Mouse (Mus musculus) adrenal gland, postnatal 25 days (tissue): ENCODE results near the gene Lrrc27. TPM values are rescaled to one million over a fixed set of nuclear protein-coding genes. Genes with fewer than 3 reads are reported as not detected.

Experiments
- DNase-seq: peaks from one replicate; pipeline ENCODE4 v3.0.0; 2021; ENCODE audit warnings: mixed read lengths
- total RNA-seq: library from RNA; stranded (reverse); gene quantifications from 2 replicates; pipeline ENCODE4 v1.2.3, GENCODE M21; 2021

Lrrc27 gene
- total RNA-seq, 1 experiment from 2014 or later = 6.3 TPM

DNA sequence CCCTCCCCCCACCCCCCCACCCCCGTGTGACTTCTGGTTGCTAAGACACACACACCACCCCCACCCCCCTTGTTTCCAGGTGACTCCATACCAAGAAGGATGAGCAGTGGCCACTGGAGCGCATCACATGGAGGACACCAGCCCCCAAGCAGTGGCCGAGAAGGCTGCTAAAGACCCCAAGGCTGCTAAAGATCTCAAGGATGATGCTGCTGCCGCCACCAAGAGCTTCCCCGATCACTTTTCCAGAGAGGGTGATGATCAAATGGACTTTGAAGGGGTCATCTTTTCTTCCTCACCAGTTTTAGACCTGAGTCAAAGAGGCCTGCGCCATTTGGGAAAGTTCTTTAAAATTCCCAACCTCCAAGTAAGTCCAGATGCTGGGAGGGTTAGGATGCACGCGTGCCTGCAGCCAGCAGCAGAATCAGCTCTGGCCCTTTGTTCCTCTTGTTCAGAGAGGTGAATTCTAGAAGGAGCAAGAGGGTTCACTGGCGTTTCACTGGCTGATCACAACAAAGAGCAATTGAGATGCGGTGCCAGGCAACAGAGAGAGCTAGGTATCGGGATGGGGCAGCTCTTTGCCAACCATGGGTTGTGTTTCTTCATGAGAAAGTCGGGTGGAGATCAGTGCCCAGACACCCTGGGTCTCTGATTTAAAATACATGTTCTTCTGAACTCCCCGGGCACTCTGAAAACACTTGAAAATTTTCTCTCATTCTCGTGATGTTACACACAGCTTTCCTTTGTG lies 2.0 kb downstream of the Lrrc27 start:
- no peak for DNase-seq

DNA sequence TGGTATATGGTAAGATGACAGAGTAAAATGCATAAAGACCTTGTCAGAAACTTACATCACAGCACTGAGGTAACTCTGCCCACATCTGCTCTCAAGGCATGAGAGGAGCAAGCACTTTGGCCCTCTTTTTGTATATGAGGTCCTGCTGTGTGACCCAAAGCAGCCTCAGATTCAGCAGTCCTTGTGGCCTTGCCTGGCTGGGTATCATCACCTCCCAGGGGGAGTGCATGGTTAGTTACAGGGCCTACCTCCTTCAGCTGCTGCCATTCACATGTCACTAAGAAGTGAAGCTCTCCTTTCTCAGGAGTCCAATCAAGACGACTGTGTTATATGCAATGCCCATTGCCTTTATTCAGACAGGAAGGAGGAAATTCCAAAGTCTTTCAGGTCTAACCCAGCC lies 2.7 kb downstream of the Lrrc27 start:
- no peak for DNase-seq

DNA sequence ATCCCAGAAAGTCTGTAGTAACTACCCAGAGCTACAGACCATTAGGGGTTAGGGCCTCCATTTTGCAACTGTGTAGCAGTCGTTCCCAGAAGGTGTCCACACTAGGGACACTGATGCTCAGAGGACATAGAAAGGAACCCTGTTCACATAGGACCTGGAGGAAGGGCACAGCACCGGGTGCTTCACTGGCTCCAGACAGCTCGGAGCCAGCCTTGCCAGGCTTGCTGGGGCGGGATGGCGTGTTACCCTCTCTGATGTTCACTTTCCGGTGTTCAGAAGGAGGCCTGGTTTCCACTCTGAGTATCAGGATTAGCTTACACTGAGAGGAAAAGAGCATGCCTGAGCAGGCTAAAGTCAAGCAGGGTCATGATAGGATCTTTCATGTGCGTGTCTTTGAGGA lies 3.2 kb downstream of the Lrrc27 start:
- DNase-seq = no peak

DNA sequence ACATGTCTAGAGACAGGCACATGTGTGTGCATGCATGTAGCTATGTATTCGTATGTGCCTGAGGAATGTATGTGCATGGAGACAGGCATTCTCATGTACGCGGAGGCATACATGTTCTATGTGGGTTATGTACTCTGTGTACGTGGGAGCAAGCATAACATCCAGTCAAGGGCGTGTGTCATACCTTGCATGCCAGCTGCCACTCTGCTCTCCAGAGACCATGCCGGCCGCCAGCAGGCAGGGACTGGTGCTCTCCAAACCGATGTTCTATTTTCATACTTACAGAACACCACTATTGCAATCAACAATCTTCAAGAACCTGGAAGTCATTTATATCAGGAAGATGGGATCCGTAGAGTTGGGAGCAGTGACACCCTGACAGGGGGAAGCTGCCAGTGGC lies 3.7 kb downstream of the Lrrc27 start:
- DNase-seq = no peak

DNA sequence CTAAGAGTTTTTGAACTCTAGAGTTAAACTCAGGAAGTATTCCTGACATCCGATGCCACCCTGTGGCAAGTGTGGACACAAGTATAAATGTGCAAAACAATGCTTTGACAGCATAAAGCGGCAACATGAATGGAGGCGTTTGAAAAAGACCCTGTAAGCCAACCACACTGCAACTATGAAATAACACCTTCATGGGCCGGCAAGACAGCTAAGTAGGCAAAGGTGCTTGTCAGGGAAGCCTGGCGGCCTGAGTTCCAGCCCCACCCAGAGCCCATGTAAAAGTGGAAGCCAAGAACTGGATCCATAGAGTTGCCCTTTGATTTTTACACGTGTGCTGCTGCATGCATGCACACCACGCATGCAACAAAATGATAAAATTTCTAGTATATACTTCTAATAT lies 4.3 kb downstream of the Lrrc27 start:
- DNase-seq = no peak

DNA sequence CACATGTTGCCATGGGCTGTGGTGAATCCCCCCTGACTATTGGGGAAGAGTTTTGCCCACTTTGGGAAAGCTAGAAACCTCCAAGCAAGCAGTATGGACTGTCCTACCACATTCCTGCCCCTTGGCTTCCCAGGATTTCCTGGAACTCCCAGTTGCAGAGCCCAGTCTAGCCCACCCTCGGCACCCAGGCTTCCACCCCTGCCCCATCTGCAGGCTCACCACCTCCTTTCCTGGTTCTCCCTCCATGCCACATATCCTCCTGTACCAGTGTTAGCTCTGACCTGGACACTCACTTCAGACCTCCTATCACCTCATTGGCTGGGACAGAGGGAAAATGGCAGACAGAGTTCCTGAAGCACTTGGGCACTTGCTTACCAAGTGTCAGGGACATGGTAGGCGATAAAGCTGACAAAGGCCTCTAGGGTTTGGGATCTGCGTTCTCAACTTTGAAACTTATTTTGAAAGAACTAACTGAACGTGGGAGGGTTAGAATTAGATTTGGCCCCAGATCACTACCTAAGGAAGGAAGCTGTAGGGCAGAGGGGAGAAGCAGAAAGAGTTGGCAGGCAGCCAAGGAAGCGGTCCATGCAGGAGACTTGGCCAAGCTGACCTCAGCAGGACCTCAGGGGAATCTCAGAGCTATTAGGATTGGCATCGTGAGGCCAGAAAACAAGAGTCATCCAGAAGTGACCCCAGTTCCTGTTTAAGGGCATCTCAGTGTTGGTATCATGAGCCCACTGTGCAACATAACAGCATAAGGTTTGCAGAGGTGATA lies 6.0 kb downstream of the Lrrc27 start:
- DNase-seq = peak; percentile 65

DNA sequence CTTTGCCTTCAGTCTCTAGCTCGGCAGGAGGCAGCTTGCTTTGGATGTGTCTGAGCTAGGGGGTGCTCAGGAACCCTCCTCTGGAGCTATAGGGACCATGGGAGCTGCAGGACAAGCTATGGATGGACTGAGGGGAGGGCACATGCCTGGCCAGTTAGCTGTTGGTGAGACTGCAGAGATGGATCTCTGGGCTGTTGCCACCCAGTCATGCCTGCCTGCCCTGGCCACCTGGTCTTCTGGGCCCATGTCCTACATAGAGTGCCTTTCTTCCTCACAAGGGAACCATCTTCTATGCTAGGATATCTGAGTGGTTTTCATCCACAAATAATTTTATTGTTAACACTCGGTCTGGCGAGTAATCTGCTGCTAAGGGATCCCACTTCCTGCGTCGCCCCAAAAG lies 6.7 kb downstream of the Lrrc27 start:
- DNase-seq = no peak

DNA sequence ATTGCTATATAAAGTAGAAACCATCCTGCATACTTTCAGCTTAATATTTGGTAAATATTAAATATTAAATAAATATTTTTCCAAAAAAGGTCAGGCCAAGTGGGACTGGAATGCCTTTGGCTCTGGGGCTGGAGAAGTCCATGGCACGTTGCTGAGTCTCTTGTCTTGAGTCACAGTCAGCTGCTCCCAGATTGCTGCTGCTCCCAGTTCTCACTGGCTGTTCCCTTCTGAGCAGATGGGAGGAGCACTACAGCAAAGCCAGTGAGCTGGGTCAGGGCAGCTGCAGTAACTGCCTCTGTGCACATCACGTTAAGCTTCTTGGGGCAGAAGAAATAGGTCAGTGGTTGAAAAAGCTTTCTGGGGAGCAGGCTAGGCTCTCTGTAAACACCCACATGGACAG lies 7.5 kb downstream of the Lrrc27 start:
- no peak for DNase-seq

DNA sequence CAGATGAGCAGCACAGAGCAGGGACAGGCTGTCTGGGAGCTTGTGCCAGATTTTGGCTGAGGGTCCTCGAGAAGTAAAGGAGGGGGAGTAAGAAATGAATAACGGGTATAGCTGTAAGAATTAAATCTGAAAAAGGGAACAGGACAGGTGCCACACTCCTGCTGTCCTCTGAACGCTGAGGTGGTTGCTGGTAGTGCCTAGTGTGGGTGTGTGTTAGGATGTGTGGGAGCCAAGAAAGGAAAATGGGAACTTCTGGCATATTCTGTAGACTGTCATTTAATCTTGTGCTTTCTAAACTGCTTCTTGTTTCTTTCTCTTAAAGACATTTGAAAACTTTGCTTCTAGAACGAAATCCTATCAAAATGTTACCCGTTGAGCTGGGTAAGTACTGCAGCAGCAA lies 8.3 kb downstream of the Lrrc27 start:
- DNase-seq = no peak

DNA sequence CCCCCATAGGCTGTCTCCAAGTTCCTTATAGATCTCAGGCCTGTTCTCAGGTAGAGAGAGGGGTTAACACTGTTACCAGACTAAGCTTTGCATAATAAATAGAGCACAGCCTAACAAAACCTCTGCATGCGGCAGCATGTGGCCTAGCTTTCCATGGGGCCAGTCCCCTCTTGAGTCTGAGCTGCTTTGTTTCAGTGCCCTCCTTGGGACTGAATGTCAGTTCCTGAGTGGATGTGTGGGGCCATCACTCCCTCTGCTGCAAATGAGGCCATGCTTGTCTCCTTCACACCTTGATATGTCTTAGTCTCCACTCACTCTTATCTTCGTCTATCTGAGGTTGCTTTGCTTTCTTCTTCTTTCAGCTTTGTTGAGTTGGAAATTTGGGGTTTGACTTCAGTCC lies 9.1 kb downstream of the Lrrc27 start:
- no peak for DNase-seq

DNA sequence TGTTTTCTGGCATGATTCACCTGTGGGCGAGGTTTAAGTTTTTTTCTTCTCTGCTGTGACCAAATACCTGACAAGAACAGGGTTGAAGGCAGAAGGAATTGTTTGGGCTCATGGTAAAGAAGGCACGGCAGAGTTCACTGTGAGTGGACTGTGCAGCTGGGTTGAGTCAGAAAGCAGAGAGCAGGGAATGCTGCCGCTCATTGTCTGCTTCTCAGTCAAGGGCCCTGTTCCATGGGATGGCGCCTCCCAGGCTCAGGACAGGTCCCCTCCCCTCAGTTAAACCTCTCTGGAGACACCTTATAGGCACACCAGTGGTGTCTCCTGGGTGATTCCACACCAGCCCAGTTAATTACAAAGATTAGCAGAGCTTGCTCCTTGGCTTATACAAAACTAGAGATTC lies 9.6 kb downstream of the Lrrc27 start:
- no peak for DNase-seq

DNA sequence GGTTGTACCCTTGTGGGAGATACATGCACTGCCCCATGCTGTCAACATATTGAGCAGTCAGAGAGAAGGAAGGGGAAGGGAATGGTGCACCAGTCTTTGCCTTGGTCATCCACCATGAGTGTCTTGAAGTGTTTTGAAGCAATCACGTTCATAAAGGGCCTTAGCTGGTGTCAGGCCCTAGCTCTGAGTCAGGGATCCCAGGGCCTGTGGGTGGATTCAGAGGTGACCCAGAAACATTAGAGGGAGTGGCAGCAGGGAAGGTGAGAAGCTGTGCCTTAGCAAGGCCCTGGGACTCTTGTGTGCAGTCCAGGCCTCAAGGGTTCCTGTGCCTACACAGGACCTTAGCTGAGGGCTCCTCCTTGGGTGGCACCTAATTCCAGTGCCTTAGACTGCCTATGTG lies 11.3 kb downstream of the Lrrc27 start:
- no peak for DNase-seq

DNA sequence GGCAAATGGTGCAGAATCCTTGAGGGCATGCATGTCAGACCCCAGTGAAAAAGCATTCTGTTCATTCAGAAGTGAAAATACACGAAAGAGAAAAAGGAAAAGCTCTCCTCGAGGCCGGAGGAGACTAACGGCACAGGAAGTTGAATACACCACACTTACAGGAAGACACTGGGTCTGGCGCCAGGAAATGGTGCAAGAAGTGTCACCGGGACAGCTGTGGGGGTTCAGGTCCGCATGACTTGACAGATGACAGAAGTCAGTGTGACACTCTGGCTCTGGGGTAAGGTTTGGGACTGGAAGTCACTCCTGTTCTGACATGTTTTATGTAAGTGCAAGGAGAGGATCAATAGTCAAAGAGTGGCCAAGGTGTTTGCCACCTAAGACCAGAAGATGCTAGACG lies 11.9 kb downstream of the Lrrc27 start:
- DNase-seq = no peak

DNA sequence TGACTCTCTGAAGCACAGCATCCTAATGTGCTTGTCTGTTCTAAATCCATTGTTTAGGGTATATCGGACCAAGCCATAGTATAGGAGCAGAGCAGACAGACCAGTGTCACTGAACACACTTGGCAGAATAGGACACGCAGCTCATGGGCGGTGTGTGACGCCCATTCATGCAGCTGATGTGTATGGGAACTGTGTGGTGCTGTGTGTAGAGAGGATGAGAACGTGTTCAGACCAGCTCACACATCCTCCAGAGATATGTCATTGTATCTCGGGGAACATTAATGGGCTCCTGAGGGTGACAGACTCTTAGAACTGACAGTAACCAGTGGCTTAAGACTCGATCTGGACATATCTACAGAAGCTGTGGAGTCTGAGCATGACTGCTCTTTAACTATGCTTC lies 13.6 kb downstream of the Lrrc27 start:
- no peak for DNase-seq

DNA sequence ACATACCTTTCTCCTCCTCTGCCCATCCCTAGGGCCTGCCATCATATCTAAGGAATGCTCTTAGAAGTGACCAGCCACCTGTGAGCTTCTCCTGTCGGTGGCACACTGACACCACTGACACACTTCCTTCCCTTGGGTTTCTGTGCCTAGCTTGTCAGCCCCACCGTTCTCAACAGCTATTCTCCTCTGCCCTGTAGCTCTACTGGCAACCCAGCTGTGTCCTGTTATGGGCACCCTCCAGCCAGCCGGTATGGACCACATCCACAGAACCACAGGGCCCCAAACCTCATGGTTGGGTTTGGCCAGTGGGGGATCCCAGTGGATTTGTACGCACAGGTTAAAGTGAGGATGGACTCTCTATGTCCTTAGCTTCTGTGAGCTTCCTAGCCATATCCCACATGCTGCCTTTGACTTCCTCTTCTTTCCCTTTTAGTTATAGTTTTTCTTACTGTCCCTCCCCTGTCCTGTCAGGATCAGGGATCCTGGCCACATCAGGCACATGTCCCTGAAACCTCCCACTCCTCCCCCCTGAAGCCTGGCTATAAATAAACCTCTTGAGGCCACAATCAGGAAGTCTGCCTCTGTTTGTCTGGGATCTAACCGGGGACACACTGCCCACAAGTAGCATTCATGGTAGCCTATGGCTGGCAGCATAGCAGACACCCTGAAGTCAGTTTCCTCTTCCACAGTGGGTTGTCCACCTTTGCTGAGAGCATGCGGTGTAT lies 15.8 kb downstream of the Lrrc27 start:
- no peak for DNase-seq

DNA sequence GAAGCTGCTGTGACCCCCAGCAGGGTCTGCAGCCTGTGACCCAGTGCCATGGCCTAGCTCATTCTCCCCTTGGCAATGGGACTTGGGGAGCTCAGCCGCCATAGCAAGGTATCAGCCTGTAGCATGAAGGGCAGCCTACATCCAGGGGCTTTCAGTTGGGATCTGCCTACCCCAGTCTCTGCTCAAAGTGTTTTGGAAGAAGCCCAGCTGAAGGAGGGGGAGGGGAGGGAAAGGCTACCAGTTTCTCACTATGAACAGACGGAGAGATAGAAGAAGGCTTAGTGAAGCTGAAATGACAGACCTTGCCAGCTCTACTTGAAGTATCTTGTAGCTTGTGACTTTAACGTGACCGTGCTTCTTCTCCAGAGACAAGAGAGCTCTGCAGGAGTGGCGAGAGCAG lies 17.0 kb downstream of the Lrrc27 start:
- DNase-seq = no peak

DNA sequence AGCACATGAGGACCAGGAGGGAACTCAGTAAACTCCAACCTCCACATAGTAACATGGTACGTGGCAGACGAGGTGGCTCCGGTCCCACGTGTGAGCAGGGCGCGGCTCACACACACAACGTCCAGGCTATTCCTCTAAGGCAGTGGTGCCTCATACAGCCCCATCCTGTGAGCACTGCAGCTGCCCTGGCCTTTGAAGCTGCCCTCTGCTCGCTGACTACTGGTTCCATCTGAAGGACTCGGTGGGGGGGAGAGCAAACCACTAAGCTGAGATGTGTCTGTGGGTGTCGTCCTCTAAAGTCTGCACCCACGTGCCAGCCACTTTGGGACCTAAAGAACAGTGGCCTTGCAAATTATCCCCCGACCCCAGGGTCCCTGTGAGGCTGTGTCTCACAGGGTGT lies 17.5 kb downstream of the Lrrc27 start:
- DNase-seq = no peak

DNA sequence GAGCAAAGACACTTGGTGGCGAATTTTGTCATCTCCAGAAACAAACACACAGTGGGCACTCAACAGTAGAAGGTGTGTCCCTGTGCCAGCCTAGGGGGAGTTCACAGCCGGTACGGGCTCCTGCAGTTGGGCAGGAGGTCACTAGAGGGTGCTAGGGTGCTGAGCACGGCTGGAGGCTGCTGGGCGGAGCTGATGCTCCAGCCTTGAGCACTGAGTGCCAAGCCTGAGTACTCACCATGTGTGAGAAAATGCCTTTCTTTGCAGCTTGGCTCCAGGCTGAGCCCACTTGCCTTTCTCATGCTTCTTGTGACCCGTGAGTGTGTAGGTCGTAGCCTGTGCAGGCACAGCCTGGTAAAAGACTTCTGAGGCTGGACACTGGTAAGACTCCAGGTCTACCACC lies 20.9 kb downstream of the Lrrc27 start:
- DNase-seq = peak; percentile 89

DNA sequence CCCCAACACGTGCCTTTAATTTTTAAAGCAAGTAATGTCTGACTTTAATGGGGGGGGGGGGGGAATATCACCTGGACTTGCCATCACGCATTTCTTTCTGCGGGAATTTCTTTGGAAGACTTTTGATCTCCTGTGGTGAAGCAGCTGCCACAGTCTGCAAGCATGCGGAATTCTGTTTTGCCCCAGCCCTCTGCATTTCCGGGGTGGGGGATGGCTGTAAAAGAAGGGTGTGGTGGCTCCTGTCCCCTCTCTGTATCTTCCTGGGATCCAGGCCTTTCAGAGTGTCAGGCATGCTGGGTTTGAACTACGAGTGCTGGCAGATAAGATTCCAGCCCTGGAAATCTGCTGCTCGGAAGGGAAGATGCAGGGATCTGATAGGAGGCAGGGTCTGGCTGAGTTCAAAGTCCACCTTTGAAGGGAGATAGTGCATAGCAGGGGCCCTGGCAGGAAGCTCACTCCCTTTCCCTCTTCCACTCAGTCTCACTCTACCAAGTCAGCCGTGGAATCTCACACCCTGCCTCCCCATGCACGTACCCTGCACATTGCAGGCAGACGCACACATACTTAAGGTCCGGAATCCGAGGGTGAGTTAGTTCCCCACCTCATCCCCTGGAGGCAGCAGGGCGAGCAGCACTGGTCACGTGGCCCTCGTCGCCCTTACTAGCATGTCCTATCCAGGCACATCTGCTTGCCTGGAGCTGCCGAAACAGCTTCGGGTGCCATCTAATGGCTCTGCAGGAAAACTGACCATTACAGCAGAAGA lies 21.8 kb downstream of the Lrrc27 start:
- peak; percentile 43 for DNase-seq

DNA sequence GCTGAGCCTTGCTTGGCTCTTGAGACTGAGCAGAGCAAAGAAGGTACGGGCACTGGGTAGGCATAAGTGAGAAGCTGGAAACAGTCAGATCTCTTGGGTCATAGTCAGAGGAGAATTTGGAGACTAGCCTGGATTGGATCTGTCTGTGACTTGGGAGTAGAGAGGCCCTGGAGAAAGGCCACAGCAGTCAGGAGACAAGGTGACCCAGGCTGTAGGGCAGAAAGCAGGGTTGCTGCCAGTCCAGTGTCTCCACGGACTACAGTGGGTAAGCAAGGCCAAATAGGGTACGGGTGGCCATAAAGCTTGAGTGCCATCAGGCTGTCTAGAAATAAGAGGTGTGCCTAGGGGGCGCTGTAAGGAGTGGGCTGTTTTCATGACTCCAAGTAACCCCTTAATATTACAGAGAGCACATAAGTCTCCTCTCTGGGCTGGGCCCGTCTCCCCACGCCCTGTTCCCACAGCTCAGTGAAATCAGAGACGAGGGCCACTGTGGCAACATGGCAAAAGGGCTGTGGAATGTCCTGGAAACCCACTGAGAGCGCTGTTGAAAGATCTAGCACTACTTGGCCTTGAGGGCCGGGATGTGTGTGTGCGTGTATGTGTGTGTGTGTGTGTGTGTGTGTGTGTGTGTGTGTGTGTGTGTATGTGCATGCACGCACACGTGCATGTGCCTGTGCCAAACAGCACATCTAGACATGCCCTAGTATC lies 23.0 kb downstream of the Lrrc27 start:
- DNase-seq = no peak

DNA sequence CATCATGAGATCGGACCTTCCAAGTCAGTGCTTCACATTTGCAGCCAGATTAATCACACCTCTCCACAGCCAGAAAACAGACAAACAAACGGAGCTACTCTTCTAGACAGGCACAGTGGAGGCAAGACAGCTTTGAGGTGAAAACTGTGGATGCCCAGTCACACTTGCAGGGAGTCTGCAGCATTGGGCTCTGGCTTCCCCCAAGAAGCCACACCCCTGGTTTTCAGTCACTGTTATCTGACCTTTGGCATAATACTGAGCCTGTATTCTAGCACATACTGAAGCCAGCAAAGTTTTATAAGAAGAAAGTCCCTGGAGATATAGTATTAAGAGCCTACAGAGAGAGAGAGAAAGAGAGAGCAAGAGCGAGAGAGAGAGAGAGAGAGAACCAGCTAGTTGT lies 26.6 kb downstream of the Lrrc27 start:
- no peak for DNase-seq

DNA sequence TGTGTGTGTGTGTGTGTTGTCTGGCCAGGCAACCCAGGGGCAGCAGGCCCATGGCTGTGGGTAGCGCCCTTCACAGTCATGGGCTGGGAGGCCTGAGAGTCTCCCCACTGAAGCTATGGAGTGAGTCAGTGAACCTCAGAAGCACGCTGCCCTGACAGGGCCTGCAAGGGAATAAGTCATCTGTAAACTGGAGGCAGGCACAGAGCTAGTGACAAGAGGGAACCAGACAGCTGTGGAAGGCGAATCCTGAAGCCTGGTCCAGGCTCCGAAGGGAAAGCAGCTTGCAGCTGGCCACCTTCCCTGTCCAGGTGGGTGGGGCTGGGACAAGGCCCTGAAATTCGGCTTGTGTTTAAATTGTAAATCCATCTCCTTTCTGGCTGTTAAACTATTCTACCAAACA lies 33.3 kb downstream of the Lrrc27 start:
- peak; percentile 35 for DNase-seq
